15 mouse cellular contexts compared by ENCODE assay signal in genomic region chr17:31497726-31498125, GRCm38 (mm10). TPM values are rescaled to one million over a fixed set of nuclear protein-coding genes. Genes with fewer than 3 reads are reported as not detected.
DNase-seq lines count a peak whose midpoint lies in the region; ATAC-seq and TF ChIP-seq lines count a peak whose summit lies in the region.
"Had no signal": no experiment of that assay in that cellular context is flagged by ENCODE, and none has a peak within 500 bp of the region (broad histone marks: within the 10 kb centered on the region; RNA-seq: fewer than 3 reads in every experiment).

No protein-coding gene starts in this region.

- TF ChIP-seq POLR2A in cerebellum, adult 2 months (IDR thresholded peaks at IDR 0.05; ENCODE audit: borderline replicate concordance, insufficient read depth, low read length) = no peak

- H3K4me1 ChIP-seq in midbrain, embryonic 16.5 days (ENCODE audit: control insufficient read depth, insufficient read depth, low read length) = no peaks in the 10 kb centered on the region
- H3K4me1 ChIP-seq in midbrain, embryonic 11.5 days (ENCODE audit: control insufficient read depth, insufficient read depth, low read length) = no peaks in the 10 kb centered on the region
- peaks cover 32% of the 10 kb centered on the region for H3K4me1 ChIP-seq in cerebellum, adult 2 months (ENCODE audit: control insufficient read depth, insufficient read depth, low read length)
- H3K4me1 ChIP-seq: embryonic facial prominence, embryonic 13.5 days; forebrain, embryonic 12.5 days; heart, embryonic 12.5 days had no signal

- DNase-seq in midbrain, embryonic 11.5 days (ENCODE audit: low spot score, missing footprints) = no peak
- DNase-seq in cerebellum, adult 2 months = peak; percentile 57 to 76
- peak; percentile 62 to 74 for DNase-seq in cerebellum, postnatal 25 days
- no peak for DNase-seq in spleen, adult 18-20 months
- DNase-seq: adrenal gland, postnatal 10 days; gastrocnemius, postnatal 14 days; kidney, adult 11 months; kidney, adult 9 months had no signal

- no peak overlapping the region for H3K27ac ChIP-seq in midbrain, embryonic 16.5 days (ENCODE audit: low read length)
- H3K27ac ChIP-seq in midbrain, embryonic 11.5 days (ENCODE audit: low read depth, low read length) = no peak overlapping the region
- H3K27ac ChIP-seq in cerebellum, adult 2 months (ENCODE audit: insufficient read depth, low read length) = peak overlapping the region; percentile 4; the same call in 1 of the 2 replicates
- H3K27ac ChIP-seq: embryonic facial prominence, embryonic 13.5 days; forebrain, embryonic 12.5 days; hindbrain, postnatal 0 days had no signal

- H3K27me3 ChIP-seq in midbrain, embryonic 16.5 days (ENCODE audit: control insufficient read depth, insufficient read depth, low read depth, low read length) = no peaks in the 10 kb centered on the region
- no peaks in the 10 kb centered on the region for H3K27me3 ChIP-seq in midbrain, embryonic 11.5 days (ENCODE audit: control insufficient read depth, insufficient read depth, low read length)
- H3K27me3 ChIP-seq in cerebellum, adult 2 months (ENCODE audit: control insufficient read depth, insufficient read depth, low read length) = no peaks in the 10 kb centered on the region
- H3K27me3 ChIP-seq: embryonic facial prominence, embryonic 13.5 days; forebrain, embryonic 12.5 days; heart, embryonic 12.5 days had no signal

- no peak for TF ChIP-seq CTCF in cerebellum, adult 2 months (IDR thresholded peaks at IDR 0.05; ENCODE audit: borderline replicate concordance, insufficient read depth, low read depth, low read length)

- H3K36me3 ChIP-seq in midbrain, embryonic 16.5 days (ENCODE audit: control insufficient read depth, insufficient read depth, low read length) = peaks cover 44% of the 10 kb centered on the region
- H3K36me3 ChIP-seq in midbrain, embryonic 11.5 days (ENCODE audit: control insufficient read depth, insufficient read depth, low read length) = peaks cover 20% of the 10 kb centered on the region

- no peak for ATAC-seq in midbrain, embryonic 16.5 days
- no peak for ATAC-seq in midbrain, embryonic 11.5 days (ENCODE audit: low FRiP score)
- no peak for ATAC-seq in megakaryocyte, adult 5-6 weeks (ENCODE audit: poor library complexity, severe bottlenecking)
- ATAC-seq: forebrain, embryonic 16.5 days; hindbrain, postnatal 0 days had no signal

- WGBS in midbrain, embryonic 16.5 days = 90% methylated on average over 6 of the region's 6 CpGs
- WGBS in midbrain, embryonic 11.5 days = 87% methylated on average over 6 of the region's 6 CpGs
- 39% methylated on average over 6 of the region's 6 CpGs for WGBS in cerebellum, adult 2 months

- no peak overlapping the region for H3K4me3 ChIP-seq in midbrain, embryonic 16.5 days (ENCODE audit: low read depth, low read length)
- H3K4me3 ChIP-seq in midbrain, embryonic 11.5 days (ENCODE audit: low read depth, low read length) = no peak overlapping the region
- H3K4me3 ChIP-seq in cerebellum, adult 2 months (replicated peaks; ENCODE audit: insufficient read depth, low read depth, low read length) = no peak overlapping the region
- H3K4me3 ChIP-seq: embryonic facial prominence, embryonic 13.5 days; forebrain, embryonic 12.5 days; heart, embryonic 12.5 days had no signal

- no peak overlapping the region for H3K4me2 ChIP-seq in midbrain, embryonic 16.5 days (ENCODE audit: low read length)
- no peak overlapping the region for H3K4me2 ChIP-seq in midbrain, embryonic 11.5 days
- H3K4me2 ChIP-seq: embryonic facial prominence, embryonic 13.5 days; forebrain, embryonic 12.5 days; heart, embryonic 12.5 days had no signal

- no peaks in the 10 kb centered on the region for H3K9me3 ChIP-seq in midbrain, embryonic 16.5 days (replicated peaks; ENCODE audit: control insufficient read depth, low read length, poor library complexity, severe bottlenecking)
- no peaks in the 10 kb centered on the region for H3K9me3 ChIP-seq in midbrain, embryonic 11.5 days (ENCODE audit: control insufficient read depth, low read length)
- H3K9me3 ChIP-seq: embryonic facial prominence, embryonic 13.5 days; forebrain, embryonic 12.5 days; heart, embryonic 12.5 days had no signal

- 0 out of 2 replicates have a peak overlapping the region, but pooled peaks have one; percentile 10 for H3K9ac ChIP-seq in midbrain, embryonic 16.5 days (ENCODE audit: low read depth, low read length)
- H3K9ac ChIP-seq in midbrain, embryonic 11.5 days (ENCODE audit: low read length) = no peak overlapping the region
- H3K9ac ChIP-seq: embryonic facial prominence, embryonic 13.5 days; forebrain, embryonic 12.5 days; heart, embryonic 12.5 days had no signal

RNA-seq across cellular contexts. Expression of gene Wdr4, which starts 22.1 kb away (rescaled TPM):
- polyA plus RNA-seq in midbrain, embryonic 16.5 days (2015; fragmentation: Nextera tagmentation; extraction: Ambion mirVana) = 38.5 and 43.7 TPM in 2 replicates
- polyA plus RNA-seq in midbrain, embryonic 11.5 days (2014; fragmentation: Nextera tagmentation; extraction: Ambion mirVana) = 35.4 and 39.4 TPM in 2 replicates
- polyA plus RNA-seq in cerebellum, adult 2 months (2012; rRNA removed) = 25.1 and 25.4 TPM in 2 replicates
- 2.8 and 3.4 TPM in 2 replicates for total RNA-seq in megakaryocyte, adult 5-6 weeks (2015)
- total RNA-seq in megakaryocyte, adult 5-6 weeks (2017) = 3.7 and 7.3 TPM in 2 replicates

RNA-seq across cellular contexts. Expression of gene Ndufv3, which starts 22.2 kb away (rescaled TPM):
- polyA plus RNA-seq in midbrain, embryonic 16.5 days (2015; fragmentation: Nextera tagmentation; extraction: Ambion mirVana) = 400 and 424 TPM in 2 replicates
- polyA plus RNA-seq in midbrain, embryonic 11.5 days (2014; fragmentation: Nextera tagmentation; extraction: Ambion mirVana) = 239 and 249 TPM in 2 replicates
- polyA plus RNA-seq in cerebellum, adult 2 months (2012; rRNA removed) = 421 and 446 TPM in 2 replicates
- total RNA-seq in megakaryocyte, adult 5-6 weeks (2015) = 92.8 and 95.7 TPM in 2 replicates
- total RNA-seq in megakaryocyte, adult 5-6 weeks (2017) = 215 and 217 TPM in 2 replicates

Comparison
In these comparisons a context has a peak if more than half of its experiments do, and no peak if none do; other contexts are left out.
1. DNase-seq: peak in cerebellum, adult 2 months (2 of 2) and cerebellum, postnatal 25 days (2 of 2); none in midbrain, embryonic 11.5 days (single experiment) and spleen, adult 18-20 months (0 of 2).